Mouse (Mus musculus) small intestine, adult 2 months (tissue): Measurements from ENCODE around the gene Atp1a4. TPM values are rescaled to one million over a fixed set of nuclear protein-coding genes. Genes with fewer than 3 reads are reported as not detected.

Source experiments
- H3K27ac ChIP-seq: fragments of 200-500 bp; 2 replicates; pipeline ENCODE4 v1.5.1; 2012; ENCODE audit warnings: low read depth, low read length, control low read depth, inconsistent platforms; ENCODE audit not compliant: insufficient read depth
- H3K27me3 ChIP-seq: fragments of 200-500 bp; 2 replicates; pipeline ENCODE4 v1.6.1; 2012; ENCODE audit warnings: mild to moderate bottlenecking, moderate library complexity, low read length, inconsistent platforms; ENCODE audit not compliant: control insufficient read depth, insufficient read depth
- H3K36me3 ChIP-seq: fragments of 200-500 bp; 2 replicates; pipeline ENCODE4 v1.6.1; 2012; ENCODE audit warnings: mild to moderate bottlenecking, low read length, control low read depth, inconsistent platforms; ENCODE audit not compliant: control insufficient read depth, insufficient read depth
- H3K4me1 ChIP-seq: fragments of 200-500 bp; 2 replicates; pipeline ENCODE4 v1.6.1; 2012; ENCODE audit warnings: low read length, inconsistent platforms, mixed read lengths; ENCODE audit not compliant: control insufficient read depth, insufficient read depth, insufficient read length
- H3K4me3 ChIP-seq: fragments of 200-500 bp; 2 replicates; pipeline ENCODE4 v1.5.1; 2012; ENCODE audit warnings: low read depth, mild to moderate bottlenecking, control low read depth, inconsistent platforms, low read length, moderate library complexity
- CTCF ChIP-seq: fragments of 200-500 bp; IDR thresholded peaks from 2 replicates; pipeline ENCODE4 v1.5.1; 2012; ENCODE audit warnings: low read depth, mild to moderate bottlenecking, control low read depth, inconsistent platforms, low read length, moderate library complexity, mixed read lengths; ENCODE audit not compliant: insufficient replicate concordance, insufficient read length; ENCODE audit errors: extremely low read depth
- POLR2A ChIP-seq: fragments of 200-500 bp; IDR thresholded peaks from 2 replicates; pipeline ENCODE4 v1.6.1; 2012; ENCODE audit warnings: low read depth, mild to moderate bottlenecking, control low read depth, inconsistent platforms, low read length, moderate library complexity
- WGBS: fragments of 180-500 bp; shearing (Covaris S2); methylation state at CpG from one replicate; pipeline ENCODE4 v1.1.7; 2018; 5-methylcytosine and 5-hydroxymethylcytosine counted together
- polyA plus RNA-seq: library from polyadenylated mRNA; depleted of rRNA; stranded (reverse); fragments of >200 nt; gene quantifications from 2 replicates; pipeline ENCODE4 v1.2.3, GENCODE M21; 2012

Gene Atp1a4
- polyA plus RNA-seq, 1 experiment: not detected

- H3K4me3 ChIP-seq: no peak overlapping the region
- H3K4me1 ChIP-seq: peaks cover 12% of the 10 kb centered on the region
- WGBS: 55% methylated on average over 2 of the region's 2 CpGs
- TF ChIP-seq POLR2A: no peak
- no peak for TF ChIP-seq CTCF
- no peaks in the 10 kb centered on the region for H3K27me3 ChIP-seq
- no peak overlapping the region for H3K27ac ChIP-seq
- H3K36me3 ChIP-seq: peaks cover 10% of the 10 kb centered on the region
Observed at GRCm38 (mm10) chr1:172202894-172203522, 55.2 kb downstream of the Atp1a4 start.

GRCm38 (mm10) chr1:172201967-172202880, 56.0 kb downstream of the Atp1a4 start:
- Histone ChIP-seq H3K4me3 (no peak overlapping the region), H3K27ac (no peak overlapping the region), H3K4me1 (peaks cover 12% of the 10 kb centered on the region), H3K27me3 (no peaks in the 10 kb centered on the region), H3K36me3 (peaks cover 17% of the 10 kb centered on the region)
- WGBS: 53% methylated on average over 14 of the region's 14 CpGs
- TF ChIP-seq POLR2A: no peak
- TF ChIP-seq CTCF: no peak

GRCm38 (mm10) chr1:172200871-172201447, 57.3 kb downstream of the Atp1a4 start:
- Histone ChIP-seq H3K27me3 (no peaks in the 10 kb centered on the region), H3K36me3 (peaks cover 26% of the 10 kb centered on the region), H3K4me1 (peaks cover 9% of the 10 kb centered on the region), H3K4me3 (no peak overlapping the region), H3K27ac (no peak overlapping the region)
- 86% methylated on average over 7 of the region's 7 CpGs for WGBS
- TF ChIP-seq POLR2A (no peak), CTCF (no peak)

GRCm38 (mm10) chr1:172200161-172200560, 58.1 kb downstream of the Atp1a4 start:
- Histone ChIP-seq H3K36me3 (peaks cover 32% of the 10 kb centered on the region), H3K4me3 (no peak overlapping the region), H3K4me1 (peaks cover 3% of the 10 kb centered on the region; the same call in 1 of the 2 replicates), H3K27me3 (no peaks in the 10 kb centered on the region), H3K27ac (no peak overlapping the region)
- 40% methylated on average over 5 of the region's 5 CpGs for WGBS
- TF ChIP-seq POLR2A (no peak), CTCF (no peak)

- Histone ChIP-seq H3K4me3 (no peak overlapping the region), H3K27ac (no peak overlapping the region), H3K36me3 (peaks cover 43% of the 10 kb centered on the region), H3K27me3 (no peaks in the 10 kb centered on the region), H3K4me1 (no peaks in the 10 kb centered on the region; the same call in 1 of the 2 replicates)
- 76% methylated on average over 4 of the region's 4 CpGs for WGBS
- TF ChIP-seq CTCF (no peak), POLR2A (no peak)
Observed at GRCm38 (mm10) chr1:172198996-172199395, 59.2 kb downstream of the Atp1a4 start.

GRCm38 (mm10) chr1:172198316-172198715, 59.9 kb downstream of the Atp1a4 start:
- TF ChIP-seq POLR2A (no peak), CTCF (no peak)
- WGBS: 89% methylated on average over 8 of the region's 8 CpGs
- H3K4me3 ChIP-seq: no peak overlapping the region
- no peaks in the 10 kb centered on the region; the same call in 1 of the 2 replicates for H3K4me1 ChIP-seq
- peaks cover 49% of the 10 kb centered on the region for H3K36me3 ChIP-seq
- H3K27me3 ChIP-seq: no peaks in the 10 kb centered on the region
- no peak overlapping the region for H3K27ac ChIP-seq

GRCm38 (mm10) chr1:172197851-172198250, 60.4 kb downstream of the Atp1a4 start:
- Histone ChIP-seq H3K27ac (no peak overlapping the region), H3K36me3 (peaks cover 49% of the 10 kb centered on the region), H3K4me3 (no peak overlapping the region), H3K4me1 (no peaks in the 10 kb centered on the region; the same call in 1 of the 2 replicates), H3K27me3 (no peaks in the 10 kb centered on the region)
- TF ChIP-seq POLR2A (no peak), CTCF (no peak)
- 87% methylated on average over 5 of the region's 5 CpGs for WGBS
